Mouse (Mus musculus): ENCODE results near the gene Gap43.

- TF ChIP-seq MYOD1 (IDR thresholded peaks at IDR 0.05; ENCODE audit: control insufficient read depth in 1 of 3, insufficient read length in 2 of 3, low read depth in 2 of 3) (no peak), TCF3 (IDR thresholded peaks at IDR 0.05; ENCODE audit: insufficient read length, low read depth) (no peak), POLR2A (IDR thresholded peaks at IDR 0.05; ENCODE audit: insufficient read length, low read depth) (no peak), MAX (IDR thresholded peaks at IDR 0.05; ENCODE audit: low read depth) (no peak), TCF12 (IDR thresholded peaks at IDR 0.05; ENCODE audit: insufficient read depth, poor library complexity, severe bottlenecking) (no peak), POLR2AphosphoS2 (IDR thresholded peaks at IDR 0.05; ENCODE audit: insufficient read length, low read depth) (no peak), E2F4 (IDR thresholded peaks at IDR 0.05; ENCODE audit: insufficient read depth) (no peak), MYOG (IDR thresholded peaks at IDR 0.05; ENCODE audit: control insufficient read depth in 1 of 3, insufficient read depth in 1 of 3, insufficient read length in 2 of 3, low read depth in 2 of 3) (no peak)
Measured at GRCm38 (mm10) chr16:42340021-42340768, at the start of gene Gap43.
